Mouse (Mus musculus) kidney, postnatal 0 days (tissue): ENCODE measurements at regions not wholly inside any gene's neighbourhood (a gene's known extent, or its start where the extent isn't known, plus 50 kb on each side); places are given as distances from the start of the nearest gene placed in this dataset.

Source experiments
- ATAC-seq: fragments of 200-750 bp; cut with Nextera tagmentation; replicated peaks from 2 replicates; pipeline ENCODE4 v1.8.0; 2017; ENCODE audit warnings: low read depth, moderate number of reproducible peaks, moderate TSS enrichment, moderate library complexity; ENCODE audit not compliant: low FRiP score
- DNase-seq: peaks from one replicate; pipeline ENCODE4 v3.0.0-alpha.2; 2016; ENCODE audit warnings: low spot score
- H3K27ac ChIP-seq: fragments of 300-500 bp; sonication (generic); 2 replicates; pipeline ENCODE4 v1.5.1; 2014; ENCODE audit warnings: mild to moderate bottlenecking
- H3K27me3 ChIP-seq: fragments of 300-500 bp; sonication (generic); 2 replicates; pipeline ENCODE4 v1.6.1; 2014; ENCODE audit warnings: low read length, mixed read lengths; ENCODE audit not compliant: insufficient read depth
- H3K36me3 ChIP-seq: fragments of 300-500 bp; sonication (generic); 2 replicates; pipeline ENCODE4 v1.6.1; 2014; ENCODE audit warnings: low read length, mixed read lengths; ENCODE audit not compliant: insufficient read depth
- H3K4me1 ChIP-seq: fragments of 300-500 bp; sonication (generic); replicated peaks from 2 replicates; pipeline ENCODE4 v1.6.1; 2014; ENCODE audit warnings: antibody characterized with exemption, low read length, mixed read lengths; ENCODE audit not compliant: insufficient read depth
- H3K4me2 ChIP-seq: fragments of 300-500 bp; sonication (generic); 2 replicates; pipeline ENCODE4 v1.6.1; 2014; ENCODE audit warnings: mild to moderate bottlenecking, low read length, moderate library complexity, mixed read lengths
- H3K4me3 ChIP-seq: fragments of 300-500 bp; sonication (generic); replicated peaks from 2 replicates; pipeline ENCODE4 v1.5.1; 2014; ENCODE audit warnings: low read depth, low read length
- H3K9ac ChIP-seq: fragments of 300-500 bp; sonication (generic); 2 replicates; pipeline ENCODE4 v1.6.1; 2014; ENCODE audit warnings: low read depth, low read length
- H3K9me3 ChIP-seq: fragments of 300-500 bp; sonication (generic); replicated peaks from 2 replicates; pipeline ENCODE4 v1.6.1; 2016; ENCODE audit warnings: low read length, inconsistent platforms, mixed read lengths
- CTCF ChIP-seq: IDR thresholded peaks from 2 replicates; pipeline ENCODE4 v1.5.1; 2016; ENCODE audit warnings: antibody characterized with exemption, low read depth, mild to moderate bottlenecking, moderate library complexity
- WGBS: fragments of 180-500 bp; shearing (Covaris S2); extraction: QIAGEN DNeasy Blood & Tissue Kit; methylation state at CpG from one replicate; pipeline ENCODE4 v1.1.7; 2014; 5-methylcytosine and 5-hydroxymethylcytosine counted together

- TF ChIP-seq CTCF = no peak
- Histone ChIP-seq H3K36me3 (no peaks in the 10 kb centered on the region), H3K9ac (no peak overlapping the region), H3K9me3 (no peaks in the 10 kb centered on the region), H3K4me3 (no peak overlapping the region), H3K27me3 (no peaks in the 10 kb centered on the region), H3K27ac (no peak overlapping the region), H3K4me1 (no peaks in the 10 kb centered on the region), H3K4me2 (no peak overlapping the region)
- DNase-seq (no peak), ATAC-seq (no peak)
- WGBS = 18% methylated on average over 4 of the region's 4 CpGs
These were observed 126.7 kb upstream of the Neo1 start for GRCm38 (mm10) chr9:59162954-59163353.

- DNase-seq = no peak
These were observed 121.4 kb upstream of the Neo1 start for GRCm38 (mm10) chr9:59157663-59158062.

GRCm38 (mm10) chr9:59153945-59154344 lies 117.7 kb upstream of the Neo1 start:
- Histone ChIP-seq H3K36me3 (no peaks in the 10 kb centered on the region), H3K4me2 (no peak overlapping the region), H3K4me1 (no peaks in the 10 kb centered on the region), H3K27ac (no peak overlapping the region), H3K27me3 (no peaks in the 10 kb centered on the region), H3K9me3 (no peaks in the 10 kb centered on the region), H3K9ac (no peak overlapping the region), H3K4me3 (no peak overlapping the region)
- DNase-seq = no peak
- no peak for ATAC-seq
- 66% methylated on average over 3 of the region's 3 CpGs for WGBS
- TF ChIP-seq CTCF = no peak

More at GRCm38 (mm10) chr9:59157663-59158062, 121.4 kb upstream of the Neo1 start:
- TF ChIP-seq CTCF = no peak
- no peaks in the 10 kb centered on the region for H3K9me3 ChIP-seq
- H3K27me3 ChIP-seq = no peaks in the 10 kb centered on the region
- no peak overlapping the region for H3K9ac ChIP-seq
- no peak overlapping the region for H3K4me3 ChIP-seq
- H3K4me1 ChIP-seq = no peaks in the 10 kb centered on the region
- no peak overlapping the region for H3K27ac ChIP-seq
- no peaks in the 10 kb centered on the region for H3K36me3 ChIP-seq
- no peak overlapping the region for H3K4me2 ChIP-seq
- no peak for ATAC-seq
- WGBS = 68% methylated on average over 5 of the region's 5 CpGs

GRCm38 (mm10) chr9:59153126-59153525 lies 116.9 kb upstream of the Neo1 start:
- no peak for TF ChIP-seq CTCF
- 32% methylated on average over 5 of the region's 5 CpGs for WGBS
- no peak for ATAC-seq
- Histone ChIP-seq H3K27ac (no peak overlapping the region), H3K4me1 (no peaks in the 10 kb centered on the region), H3K36me3 (no peaks in the 10 kb centered on the region), H3K27me3 (no peaks in the 10 kb centered on the region), H3K9me3 (no peaks in the 10 kb centered on the region), H3K4me3 (no peak overlapping the region), H3K4me2 (no peak overlapping the region), H3K9ac (no peak overlapping the region)
- DNase-seq = no peak

- DNase-seq (no peak), ATAC-seq (no peak)
- H3K27me3 ChIP-seq = no peaks in the 10 kb centered on the region
- no peaks in the 10 kb centered on the region for H3K9me3 ChIP-seq
- H3K4me3 ChIP-seq = no peak overlapping the region
- no peak overlapping the region for H3K4me2 ChIP-seq
- no peak overlapping the region for H3K9ac ChIP-seq
- H3K36me3 ChIP-seq = no peaks in the 10 kb centered on the region
- no peaks in the 10 kb centered on the region for H3K4me1 ChIP-seq
- H3K27ac ChIP-seq = no peak overlapping the region
- TF ChIP-seq CTCF = no peak
- 82% methylated on average over 3 of the region's 3 CpGs for WGBS
These were observed 108.1 kb upstream of the Neo1 start for GRCm38 (mm10) chr9:59144256-59144800.

- DNase-seq (no peak), ATAC-seq (no peak)
- no peaks in the 10 kb centered on the region for H3K36me3 ChIP-seq
- H3K27ac ChIP-seq = no peak overlapping the region
- no peaks in the 10 kb centered on the region for H3K27me3 ChIP-seq
- H3K4me1 ChIP-seq = no peaks in the 10 kb centered on the region
- no peaks in the 10 kb centered on the region for H3K9me3 ChIP-seq
- no peak overlapping the region for H3K4me3 ChIP-seq
- no peak for TF ChIP-seq CTCF
- WGBS = 85% methylated on average over 4 of the region's 4 CpGs
- H3K4me2 ChIP-seq = no peak overlapping the region
- no peak overlapping the region for H3K9ac ChIP-seq
These were observed 107.4 kb upstream of the Neo1 start for GRCm38 (mm10) chr9:59143610-59144009.
